Mouse (Mus musculus) pancreas, adult 10 weeks (tissue): ENCODE results near the gene Dnajc6. TPM values are rescaled to one million over a fixed set of nuclear protein-coding genes. Genes with fewer than 3 reads are reported as not detected.

Experiments used
- polyA plus RNA-seq: library from polyadenylated mRNA; stranded (reverse); fragments of 350-450 nt; fragmentation: Illumina TruSeq; extraction: RNeasy Lipid Tissue Mini Kit (QIAGEN cat#74804); gene quantifications from one replicate; pipeline ENCODE4 v1.2.3, GENCODE M21; 2015; ENCODE audit warnings: low read depth, low replicate concordance; ENCODE audit not compliant: insufficient read depth

Dnajc6 gene
- 1.3 TPM for polyA plus RNA-seq

GRCm38 (mm10) chr4:101496534-101497237 is at the start of gene Dnajc6:
Gene Dnajc6 (plus strand): TSS chr4:101496648.

GRCm38 (mm10) chr4:101647196-101647905 is 150.9 kb downstream of the Dnajc6 start, which contains the start of gene Leprot:
Gene Leprot (plus strand): TSS chr4:101647718.

Other genes starting within 250 kb of the Dnajc6 start
- gene Jak1, start 231.4 kb upstream of the Dnajc6 start, polyA plus RNA-seq = 15.4 TPM
- 1.1 TPM for gene Ak4, start 77.4 kb upstream of the Dnajc6 start, polyA plus RNA-seq
- 15.8 TPM for gene Leprot, start 151.1 kb downstream of the Dnajc6 start, polyA plus RNA-seq
- gene Lepr, start 220.8 kb downstream of the Dnajc6 start, polyA plus RNA-seq = 5.8 TPM